Mouse (Mus musculus) regulatory T cell (primary cell): ENCODE measurements at regions not wholly inside any gene's neighbourhood (a gene's known extent, or its start where the extent isn't known, plus 50 kb on each side); places are given as distances from the start of the nearest gene placed in this dataset.
"Not testable (repeated sequence)": the region's sequence is repeated elsewhere in the genome, so short reads cannot be mapped to it uniquely, and the experiment has no call there.

Source experiments
- in situ Hi-C: fragments of 300-600 bp; cut with MboI, MseI; formaldehyde crosslinking; loops from one replicate; pipeline ENCODE4 v1.15.1; 2025; ENCODE audit warnings: high pct_unique_total_duplicates

GRCm38 (mm10) chr13:69129056-69129620 is 129.8 kb upstream of the Adcy2 start:
- in situ Hi-C loops: no loop called here

GRCm38 (mm10) chr13:69127522-69127921 is 128.2 kb upstream of the Adcy2 start:
- in situ Hi-C loops: no loop called here

- in situ Hi-C loops: not testable (repeated sequence)
Observed at GRCm38 (mm10) chr13:69118743-69119142, 119.4 kb upstream of the Adcy2 start.

- in situ Hi-C loops: no loop called here
Observed at GRCm38 (mm10) chr13:69109168-69109567, 109.8 kb upstream of the Adcy2 start.

- in situ Hi-C loops: loop anchor here (10.0 kb wide), 1 partner anchor 532 kb away; no protein-coding TSS in a partner anchor
Observed at GRCm38 (mm10) chr13:69086613-69087012, 87.3 kb upstream of the Adcy2 start.

GRCm38 (mm10) chr13:69070336-69070735 is 71.0 kb upstream of the Adcy2 start:
- in situ Hi-C loops: no loop called here

GRCm38 (mm10) chr13:69069817-69070216 is 70.5 kb upstream of the Adcy2 start:
- in situ Hi-C loops: no loop called here

- in situ Hi-C loops: no loop called here
Observed at GRCm38 (mm10) chr13:69066636-69067035, 67.3 kb upstream of the Adcy2 start.

GRCm38 (mm10) chr13:69065285-69065684 is 65.9 kb upstream of the Adcy2 start:
- in situ Hi-C loops: no loop called here

GRCm38 (mm10) chr13:69062692-69063233 is 63.4 kb upstream of the Adcy2 start:
- in situ Hi-C loops: no loop called here

GRCm38 (mm10) chr13:69061436-69061835 is 62.1 kb upstream of the Adcy2 start:
- in situ Hi-C loops: no loop called here
